Mouse (Mus musculus) splenic B cell, adult 2 months (primary cell): ENCODE measurements around the gene Myh3.

Experiments used
- DNase-seq: peaks from one replicate; pipeline ENCODE4 v3.0.0-alpha.2; 2011; ENCODE audit warnings: low read depth, low spot score
- H3K27me3 ChIP-seq: 2 replicates; pipeline ENCODE4 v1.6.1; 2012; ENCODE audit warnings: mild to moderate bottlenecking, low read length, moderate library complexity, mixed read lengths; ENCODE audit not compliant: control insufficient read depth, poor library complexity, insufficient read depth, severe bottlenecking
- H3K36me3 ChIP-seq: 2 replicates; pipeline ENCODE4 v1.6.1; 2012; ENCODE audit warnings: mild to moderate bottlenecking, low read length, moderate library complexity, mixed read lengths; ENCODE audit not compliant: control insufficient read depth, poor library complexity, insufficient read depth, severe bottlenecking

Myh3 gene

DNA sequence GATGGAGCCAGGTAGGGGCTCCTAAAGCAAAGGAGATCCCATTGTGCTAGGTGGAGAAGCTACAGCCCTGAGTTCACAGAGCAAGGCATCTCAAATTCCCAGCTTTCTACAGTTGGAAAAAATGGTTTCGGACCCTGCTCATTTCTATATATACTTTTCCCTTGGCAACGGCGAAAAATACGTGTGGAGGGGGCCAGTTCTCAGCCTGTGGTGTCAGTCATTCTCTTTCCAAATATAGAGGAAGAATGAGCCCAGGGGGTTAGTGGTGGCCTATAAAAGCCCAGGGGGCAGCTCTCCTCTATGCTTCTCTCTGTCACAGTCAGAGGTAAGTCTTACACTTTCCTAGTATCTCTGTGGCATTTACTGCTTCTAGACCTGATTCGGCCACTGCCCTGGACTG lies at the start of gene Myh3:
Gene Myh3, plus strand, starts transcription at position 301 of the 400 bp plus-strand sequence.
- no peak for DNase-seq
- Histone ChIP-seq H3K36me3 (no peaks in the 10 kb centered on the region), H3K27me3 (0 out of 2 replicates have a peak, but pooled peaks cover 1% of the 10 kb centered on the region)

DNA sequence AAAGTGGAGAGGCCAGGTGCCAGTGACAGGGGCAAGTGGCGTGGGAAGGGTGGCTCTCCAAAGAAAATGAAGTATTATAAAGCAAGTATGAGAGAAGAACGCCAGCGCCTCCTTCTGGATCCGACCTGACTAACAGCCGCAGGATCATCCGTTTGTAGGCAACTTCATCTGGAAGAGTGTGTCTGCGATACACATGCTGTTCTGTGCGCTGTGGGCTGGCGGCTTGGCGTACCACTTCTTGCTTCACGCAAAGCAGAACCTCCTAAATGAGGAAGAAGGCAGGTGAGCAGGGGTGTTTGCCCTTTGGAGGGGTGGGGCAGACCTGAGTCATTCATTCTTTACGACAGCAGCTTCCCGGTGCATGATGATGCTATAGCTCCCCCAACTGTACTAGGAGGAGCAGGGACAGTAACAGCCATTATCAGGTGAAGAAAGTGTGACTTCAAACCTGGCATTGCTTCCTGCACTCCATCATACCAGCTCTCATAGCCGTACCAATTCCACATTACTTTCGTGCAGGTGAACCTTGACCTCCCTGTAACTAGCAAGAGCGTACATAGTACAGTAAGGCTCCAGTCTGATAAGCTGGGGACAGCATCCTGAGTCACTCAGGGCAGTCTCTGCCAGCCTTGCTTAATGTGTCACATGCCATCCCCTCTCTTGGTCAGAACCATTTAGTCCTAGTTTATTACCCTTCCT lies 47.0 kb upstream of the Myh3 start:
- DNase-seq, result no peak
- H3K36me3 ChIP-seq, result no peaks in the 10 kb centered on the region

GRCm38 (mm10) chr11:67031603-67031915 lies 46.5 kb upstream of the Myh3 start:
- DNase-seq, result no peak
- Histone ChIP-seq H3K36me3 (no peaks in the 10 kb centered on the region), H3K27me3 (no peaks in the 10 kb centered on the region)

More for the DNA sequence above, 47.0 kb upstream of the Myh3 start:
- no peaks in the 10 kb centered on the region for H3K27me3 ChIP-seq

DNA sequence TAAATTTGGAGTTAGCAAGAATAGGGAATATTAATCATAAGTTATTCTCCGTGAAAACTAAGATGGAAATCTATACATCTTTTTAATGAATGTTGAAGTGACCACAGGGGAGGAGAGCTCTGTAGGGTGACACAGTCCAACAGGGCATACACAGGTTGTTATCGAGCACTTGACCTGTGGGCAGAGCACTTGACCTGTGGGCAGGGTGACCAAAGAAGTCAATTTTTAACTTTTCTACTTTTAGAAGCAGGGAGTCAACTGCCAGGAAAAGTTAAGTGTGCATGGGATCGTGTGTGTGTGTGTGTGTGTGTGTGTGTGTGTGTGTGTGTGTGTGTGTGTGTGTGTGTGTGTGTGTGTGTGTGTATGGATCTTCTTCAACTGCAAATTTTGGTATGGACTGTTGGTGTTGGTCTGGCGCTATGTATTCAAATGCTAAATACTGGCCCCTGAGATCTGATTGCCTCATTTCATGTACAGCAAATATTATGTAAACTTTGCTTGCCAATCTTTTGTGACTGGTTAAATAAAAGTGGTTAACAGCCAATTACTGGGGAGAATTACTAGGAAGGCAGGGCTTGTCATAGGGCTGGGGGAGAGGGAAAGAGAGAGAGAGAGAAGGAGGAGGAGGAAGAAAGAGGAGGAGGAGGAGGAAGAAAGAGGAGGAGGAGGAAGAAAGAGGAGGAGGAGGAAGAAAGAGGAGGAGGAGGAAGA lies 43.2 kb upstream of the Myh3 start:
- DNase-seq, result no peak
- no peaks in the 10 kb centered on the region for H3K27me3 ChIP-seq
- H3K36me3 ChIP-seq, result 0 out of 2 replicates have a peak, but pooled peaks cover 4% of the 10 kb centered on the region

DNA sequence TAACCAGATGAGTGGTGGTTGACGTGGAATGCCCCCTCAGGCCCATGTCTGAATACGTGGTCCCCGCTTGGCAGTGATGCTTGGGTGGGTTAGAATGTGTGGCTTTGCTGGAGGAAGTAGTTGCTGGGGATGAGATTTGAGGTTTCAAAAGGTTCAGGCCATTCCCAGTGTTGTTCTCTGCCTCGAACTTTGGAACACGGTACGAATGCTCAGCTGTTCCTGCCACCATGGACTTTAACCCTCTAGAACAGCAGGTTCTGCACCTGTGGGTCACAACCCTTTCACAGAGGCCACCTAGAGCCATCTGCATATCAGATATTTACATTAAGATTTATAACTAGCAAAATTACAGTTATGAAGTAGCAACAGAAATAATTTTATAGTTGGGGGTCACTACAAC lies 41.9 kb upstream of the Myh3 start:
- no peak for DNase-seq
- peaks cover 10% of the 10 kb centered on the region for H3K36me3 ChIP-seq
- no peaks in the 10 kb centered on the region for H3K27me3 ChIP-seq

- Histone ChIP-seq H3K27me3 (no peaks in the 10 kb centered on the region), H3K36me3 (peaks cover 15% of the 10 kb centered on the region)
- no peak for DNase-seq
Observed at GRCm38 (mm10) chr11:67036892-67037291, 41.2 kb upstream of the Myh3 start.

DNA sequence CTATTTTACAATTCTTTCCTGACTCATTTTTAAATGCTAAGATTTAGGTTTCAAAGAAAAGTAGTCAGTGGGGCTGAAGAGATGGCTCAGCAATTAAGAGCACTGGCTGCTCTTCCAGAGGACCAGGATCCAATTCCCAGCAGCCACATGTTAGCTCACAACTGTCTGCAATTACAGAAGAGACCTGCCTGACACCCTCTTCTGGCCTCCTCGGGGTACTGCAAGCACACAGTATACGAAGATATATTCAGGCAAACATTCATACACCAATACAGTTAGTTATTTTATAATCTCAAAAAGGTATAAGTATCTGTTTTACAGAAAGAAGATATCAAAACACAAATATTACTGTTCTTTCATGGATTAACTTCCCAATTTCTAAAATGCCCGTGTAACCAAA lies 38.3 kb upstream of the Myh3 start:
- H3K27me3 ChIP-seq, result no peaks in the 10 kb centered on the region
- peaks cover 15% of the 10 kb centered on the region for H3K36me3 ChIP-seq
- no peak for DNase-seq

GRCm38 (mm10) chr11:67040483-67040882 lies 37.6 kb upstream of the Myh3 start:
- H3K36me3 ChIP-seq, result peaks cover 16% of the 10 kb centered on the region
- no peak for DNase-seq
- H3K27me3 ChIP-seq, result no peaks in the 10 kb centered on the region

- DNase-seq, result no peak
Observed at GRCm38 (mm10) chr11:67043007-67043406, 35.1 kb upstream of the Myh3 start.

DNA sequence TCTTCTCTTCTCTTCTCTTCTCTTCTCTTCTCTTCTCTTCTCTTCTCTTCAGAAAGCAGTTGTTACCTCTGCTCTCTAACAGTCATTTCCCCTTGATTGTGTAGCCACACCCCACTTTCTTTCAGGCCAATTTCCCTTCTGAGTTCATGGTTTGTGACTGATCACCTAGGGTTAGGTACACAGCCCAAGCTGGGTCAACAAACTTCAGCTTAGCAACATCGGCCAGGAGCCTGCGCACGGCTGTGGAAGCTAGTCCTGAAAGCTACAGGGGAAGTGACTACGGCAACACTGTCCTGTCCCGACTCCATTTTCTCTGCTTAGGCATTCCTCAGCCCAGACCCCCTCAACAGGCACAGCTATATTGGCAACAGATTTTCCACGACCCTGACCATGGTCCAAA lies 33.1 kb upstream of the Myh3 start:
- DNase-seq, result no peak
- peaks cover 13% of the 10 kb centered on the region for H3K36me3 ChIP-seq
- H3K27me3 ChIP-seq, result no peaks in the 10 kb centered on the region

More at GRCm38 (mm10) chr11:67043007-67043406, 35.1 kb upstream of the Myh3 start:
- no peaks in the 10 kb centered on the region for H3K27me3 ChIP-seq
- H3K36me3 ChIP-seq, result peaks cover 13% of the 10 kb centered on the region

- no peaks in the 10 kb centered on the region for H3K27me3 ChIP-seq
- peaks cover 2% of the 10 kb centered on the region; the same call in 1 of the 2 replicates for H3K36me3 ChIP-seq
- DNase-seq, result no peak
Observed at GRCm38 (mm10) chr11:67047199-67047598, 30.9 kb upstream of the Myh3 start.

DNA sequence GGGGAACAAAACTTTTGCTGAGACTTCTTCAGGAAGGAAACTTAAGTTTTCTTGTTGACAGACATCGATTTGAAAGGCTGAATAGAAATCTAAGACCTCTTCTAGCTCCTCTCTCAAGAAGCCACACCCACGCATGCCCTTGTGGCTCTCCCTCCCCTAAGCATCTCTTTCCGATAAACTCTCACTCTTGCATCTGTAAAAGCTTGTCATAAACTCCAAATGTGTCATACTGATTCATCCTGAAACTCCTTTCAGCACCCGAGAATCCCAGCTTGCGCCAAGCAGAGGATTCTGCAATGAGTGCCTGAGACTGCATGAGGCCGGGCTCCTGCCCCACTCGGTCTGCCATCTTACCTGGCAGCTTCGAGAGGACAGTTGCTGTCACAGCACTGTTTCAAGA lies 29.6 kb upstream of the Myh3 start:
- H3K27me3 ChIP-seq, result no peaks in the 10 kb centered on the region
- H3K36me3 ChIP-seq, result peaks cover 2% of the 10 kb centered on the region; the same call in 1 of the 2 replicates
- no peak for DNase-seq

GRCm38 (mm10) chr11:67049256-67049655 lies 28.8 kb upstream of the Myh3 start:
- peak; percentile 11 for DNase-seq
- Histone ChIP-seq H3K27me3 (no peaks in the 10 kb centered on the region), H3K36me3 (peaks cover 2% of the 10 kb centered on the region; the same call in 1 of the 2 replicates)

- no peaks in the 10 kb centered on the region for H3K27me3 ChIP-seq
- peak; percentile 2 for DNase-seq
- H3K36me3 ChIP-seq, result peaks cover 6% of the 10 kb centered on the region
Observed at GRCm38 (mm10) chr11:67051676-67052320, 26.3 kb upstream of the Myh3 start.

- peaks cover 6% of the 10 kb centered on the region for H3K36me3 ChIP-seq
- H3K27me3 ChIP-seq, result no peaks in the 10 kb centered on the region
- peak; percentile 79 for DNase-seq
Observed at GRCm38 (mm10) chr11:67052321-67052952, 25.7 kb upstream of the Myh3 start, which contains the start of the genes Adprm and Sco1. Adprm (minus strand) TSS chr11:67052594. Sco1 (plus strand) TSS chr11:67052670.
